Mouse (Mus musculus) embryo, embryonic 9.5 days (tissue): ENCODE results near the gene Nkx6-1.

Source experiments
- DNase-seq: peaks from one replicate; pipeline ENCODE4 v3.0.0-alpha.2; 2017; ENCODE audit errors: extremely low spot score

Gene Nkx6-1

DNA sequence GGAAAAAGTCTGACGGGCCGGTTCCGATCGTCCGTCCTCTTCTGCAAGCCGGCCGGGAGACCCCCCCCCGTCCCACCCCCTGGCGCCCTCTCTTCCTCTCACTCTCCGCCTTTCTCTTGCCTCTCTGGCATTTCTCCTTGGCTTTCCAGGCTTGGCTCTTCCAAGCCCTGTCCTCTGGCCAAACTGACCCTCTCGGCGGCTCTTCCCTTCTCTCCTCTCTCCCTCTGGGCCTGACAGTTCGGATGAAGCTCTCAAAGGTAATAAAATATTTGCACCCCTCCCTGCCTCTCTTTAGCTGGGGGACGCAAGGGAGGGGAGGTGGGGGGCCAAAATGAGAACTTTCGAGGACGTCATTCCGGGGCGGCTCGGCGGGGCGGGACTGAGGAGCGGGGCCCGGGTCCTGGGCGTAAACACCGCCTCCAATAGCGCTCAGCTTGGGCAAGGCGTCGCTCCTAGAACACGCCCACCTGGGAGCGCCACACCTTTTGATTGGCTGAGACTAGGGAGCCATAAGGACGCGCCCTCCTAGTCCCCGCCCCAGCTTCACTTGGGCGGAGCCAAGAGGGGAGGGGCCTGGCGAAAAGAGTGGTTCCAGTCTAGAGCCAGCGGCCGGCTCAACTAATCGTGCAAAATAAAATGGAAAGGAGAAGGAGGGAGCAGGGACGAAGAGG is at the start of gene Nkx6-1:
Gene Nkx6-1, minus strand, starts transcription at position 52 of the 671 bp plus-strand sequence.
- DNase-seq, result peak; percentile 95

DNA sequence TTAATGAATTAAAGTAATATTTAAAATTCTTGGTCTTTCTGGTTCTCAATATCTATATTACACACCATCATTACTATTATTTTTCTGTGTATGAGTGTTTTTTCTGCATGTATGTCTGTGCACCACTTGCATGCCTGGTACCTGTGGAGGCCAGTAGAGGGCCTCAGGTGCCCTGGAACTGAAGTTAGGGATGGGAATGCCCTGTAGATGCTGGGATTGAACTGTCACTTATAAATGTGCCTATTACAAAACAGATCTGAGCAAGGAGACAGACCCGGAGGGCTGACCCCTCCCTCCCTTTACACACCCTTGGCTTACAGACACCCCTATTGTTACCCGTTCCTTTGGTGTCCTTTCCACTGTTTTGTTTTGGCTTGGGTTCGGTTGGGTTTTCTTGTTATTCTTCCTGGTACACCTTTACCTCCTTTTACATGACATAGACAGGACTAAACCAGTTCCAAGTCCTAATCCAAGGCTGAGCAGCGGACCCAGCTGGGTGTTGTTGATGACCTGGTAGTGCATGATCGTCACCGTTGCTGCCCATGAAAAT is 48.3 kb upstream of the Nkx6-1 start:
- DNase-seq, result no peak

DNA sequence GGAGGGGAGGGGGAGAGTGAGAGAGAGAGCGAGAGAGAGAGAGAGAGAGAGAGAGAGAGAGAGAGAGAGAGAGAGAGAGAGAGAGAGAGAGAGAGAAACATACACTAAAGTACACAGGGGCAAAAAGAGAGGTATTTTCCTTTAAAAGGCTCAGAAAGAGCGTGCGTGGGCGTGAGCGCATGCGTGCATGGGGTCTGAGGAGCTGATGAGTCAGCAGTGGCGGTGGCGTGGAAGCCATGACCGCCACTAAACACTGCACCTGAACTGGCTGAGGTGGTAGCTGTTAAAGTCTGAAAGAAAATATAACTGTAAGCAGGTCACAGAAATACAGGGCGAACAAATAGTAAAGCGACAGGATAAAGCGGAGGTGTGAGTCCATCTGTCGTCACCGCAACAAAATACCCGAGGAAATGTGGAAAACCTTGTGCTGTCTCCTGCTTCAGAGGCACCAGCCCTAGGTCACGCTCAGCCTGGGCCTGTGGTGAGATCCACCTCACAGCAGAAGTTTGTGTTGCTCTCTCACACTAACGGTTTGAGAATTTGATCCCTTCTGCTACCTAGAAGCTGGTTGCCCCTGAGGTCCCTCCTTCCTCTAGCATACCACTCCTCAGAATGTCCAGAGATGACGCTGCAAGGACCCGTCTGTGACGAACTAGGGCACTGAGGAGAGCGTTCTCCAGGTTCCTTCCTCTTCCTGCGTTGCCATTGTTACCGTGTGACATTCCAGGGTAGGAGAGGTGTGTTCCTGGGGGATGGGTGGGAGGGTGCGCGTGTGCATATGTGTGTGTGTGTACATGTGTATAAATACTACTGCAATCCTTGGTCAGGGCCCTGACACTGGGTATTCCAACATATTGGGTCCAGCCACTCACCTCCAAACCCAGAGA is 38.8 kb upstream of the Nkx6-1 start:
- no peak for DNase-seq

DNA sequence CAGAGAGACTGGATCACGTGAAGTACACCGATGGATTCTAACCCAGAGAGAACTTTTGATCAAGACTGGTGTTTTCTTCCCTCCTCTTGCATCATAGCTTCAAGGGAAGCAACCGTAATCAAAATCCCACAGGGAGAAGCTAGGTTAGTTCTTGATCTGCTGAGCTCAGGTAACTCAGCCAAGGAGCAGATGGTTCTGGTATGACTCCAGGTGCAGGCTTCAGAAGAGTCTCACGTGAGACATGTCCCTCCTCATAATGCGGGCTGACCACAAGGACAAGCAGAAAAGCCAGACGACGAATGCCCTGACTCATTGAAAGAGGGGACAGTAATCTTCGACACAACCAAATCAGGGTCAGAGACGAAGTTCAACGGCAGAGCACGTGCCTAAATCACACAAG is 37.8 kb upstream of the Nkx6-1 start:
- DNase-seq, result no peak

DNA sequence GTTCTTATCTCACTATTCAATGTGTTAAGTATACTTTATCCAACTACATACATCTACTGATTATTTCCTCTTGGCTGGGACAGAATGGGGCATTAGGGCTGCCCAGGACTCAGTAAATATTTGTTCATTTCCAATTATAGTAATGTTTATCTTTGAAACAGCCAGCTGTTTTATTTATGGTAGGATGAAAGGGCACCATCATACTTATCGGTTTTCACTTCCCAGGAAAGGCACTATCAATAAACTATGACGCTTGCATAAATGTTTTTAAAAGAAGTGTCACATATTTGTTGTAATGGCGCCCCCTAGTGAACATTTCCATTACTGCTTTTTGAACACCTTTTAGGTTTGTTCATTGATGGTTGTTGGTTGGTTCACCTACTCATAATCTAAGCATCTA is 35.8 kb upstream of the Nkx6-1 start:
- DNase-seq, result peak; percentile 37

DNA sequence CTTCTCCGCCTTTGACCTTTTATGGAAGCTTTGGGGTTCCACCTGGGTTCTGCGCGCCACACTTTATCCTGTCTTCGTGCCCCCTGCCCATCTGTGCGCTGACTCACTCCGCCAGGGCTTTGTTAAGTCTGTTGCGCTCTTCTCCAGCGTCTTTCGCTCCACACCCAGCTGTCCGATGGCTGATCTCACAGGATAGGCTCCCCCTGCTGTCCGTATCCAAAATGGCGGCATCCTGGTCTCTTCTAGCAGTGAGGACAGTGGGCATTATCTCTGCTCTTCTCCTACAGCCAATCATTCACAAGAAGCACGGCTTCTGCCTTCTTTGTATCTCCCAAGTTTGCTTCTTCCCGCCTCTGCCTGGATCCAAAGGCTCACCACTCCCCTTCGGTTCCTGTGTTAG is 23.8 kb upstream of the Nkx6-1 start:
- peak; percentile 74 for DNase-seq

DNA sequence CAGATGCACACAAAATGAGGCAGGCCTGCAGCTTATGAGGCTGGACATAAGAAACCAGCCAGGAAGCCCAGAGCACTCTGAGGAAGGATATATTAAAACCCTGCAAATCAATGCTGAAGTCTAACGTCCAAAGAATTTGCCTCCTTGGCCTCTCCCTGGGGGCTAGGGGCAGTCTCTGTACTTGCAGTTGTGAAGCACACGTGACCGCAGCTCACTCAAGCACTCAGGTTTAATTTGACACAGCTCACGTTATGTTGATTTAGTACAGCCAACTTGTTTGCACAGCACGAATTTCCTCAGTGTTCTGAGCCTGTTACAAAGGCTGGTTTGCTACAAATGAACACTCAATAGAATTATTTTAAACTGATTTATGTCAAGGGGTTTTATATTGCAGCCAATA is 18.5 kb upstream of the Nkx6-1 start:
- no peak for DNase-seq

DNA sequence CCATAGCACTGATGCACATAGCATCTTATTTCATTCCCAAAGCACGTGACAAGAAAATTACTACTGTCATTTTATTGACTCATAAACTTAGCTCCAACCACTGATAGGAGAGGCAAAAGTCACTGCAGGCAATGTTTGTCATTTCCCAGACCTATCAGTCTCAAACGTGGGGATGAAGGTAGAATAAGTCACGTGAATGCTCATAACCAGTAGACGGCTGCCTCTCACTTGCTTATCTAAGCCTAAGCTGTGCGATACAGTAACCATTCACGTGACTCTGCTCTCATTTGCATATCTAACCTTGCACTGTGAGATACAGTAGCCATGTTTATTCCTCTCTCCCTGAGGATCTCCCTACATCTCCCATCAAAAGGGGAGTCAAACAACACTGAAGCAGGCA is 15.5 kb upstream of the Nkx6-1 start:
- DNase-seq, result no peak

DNA sequence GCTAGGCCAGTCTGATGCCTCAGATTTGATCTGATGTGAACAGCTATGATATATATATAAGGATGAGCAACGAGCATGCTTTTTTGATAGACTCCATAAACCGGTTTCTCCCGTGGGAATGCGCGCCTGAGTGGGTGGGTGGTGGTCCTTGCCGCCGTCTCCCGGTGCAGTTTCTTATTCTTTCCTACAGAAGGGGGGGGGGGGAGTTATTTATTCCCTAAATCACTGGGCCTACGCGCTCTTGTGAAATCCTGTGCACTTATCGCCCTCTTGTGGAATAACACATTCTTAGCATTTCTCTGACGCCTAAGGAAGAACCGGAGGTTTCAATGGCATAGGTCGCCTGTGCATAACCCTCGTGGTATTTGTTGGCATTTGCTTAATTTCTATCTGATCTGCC is 4.6 kb upstream of the Nkx6-1 start:
- peak; percentile 69 for DNase-seq

DNA sequence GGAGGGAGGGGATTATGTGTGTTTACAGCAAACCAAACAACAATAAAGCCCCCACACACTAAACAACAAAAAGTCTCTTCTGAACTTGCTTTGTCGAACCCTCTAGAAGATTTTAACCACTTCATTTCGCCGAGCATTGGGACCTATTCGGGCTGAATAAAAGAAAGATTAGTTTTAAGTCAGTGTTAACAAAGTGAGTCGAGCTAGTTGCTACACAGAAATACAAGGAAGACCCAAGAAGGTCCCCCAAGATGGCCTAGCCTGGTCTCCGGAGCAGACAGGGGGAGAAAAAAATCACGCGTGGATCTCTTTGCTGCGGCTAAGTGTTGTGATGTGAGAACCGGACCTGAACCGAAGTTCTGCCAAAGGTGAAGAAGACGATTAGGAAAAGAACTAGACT is 3.7 kb upstream of the Nkx6-1 start:
- DNase-seq, result peak; percentile 25

DNA sequence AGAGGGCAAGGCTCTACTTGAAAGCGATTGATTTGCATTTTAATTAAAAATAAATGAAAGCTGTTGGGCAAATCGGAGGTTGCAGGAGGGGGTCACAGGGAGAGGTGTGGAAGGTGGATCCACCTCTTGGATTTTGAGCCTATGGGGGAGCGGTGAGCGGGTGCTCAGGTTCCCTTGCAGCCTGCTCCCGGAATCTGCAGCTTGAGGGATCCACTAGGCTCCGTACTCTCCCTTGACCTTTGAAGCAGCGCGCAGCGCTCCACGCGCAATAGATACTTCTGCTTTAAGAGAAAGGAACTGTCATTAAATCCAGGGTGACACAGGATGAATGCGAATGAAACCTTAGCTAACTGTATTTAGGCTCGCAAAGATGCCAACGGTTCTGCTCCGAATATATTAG is 3.2 kb upstream of the Nkx6-1 start:
- DNase-seq, result peak; percentile 42

DNA sequence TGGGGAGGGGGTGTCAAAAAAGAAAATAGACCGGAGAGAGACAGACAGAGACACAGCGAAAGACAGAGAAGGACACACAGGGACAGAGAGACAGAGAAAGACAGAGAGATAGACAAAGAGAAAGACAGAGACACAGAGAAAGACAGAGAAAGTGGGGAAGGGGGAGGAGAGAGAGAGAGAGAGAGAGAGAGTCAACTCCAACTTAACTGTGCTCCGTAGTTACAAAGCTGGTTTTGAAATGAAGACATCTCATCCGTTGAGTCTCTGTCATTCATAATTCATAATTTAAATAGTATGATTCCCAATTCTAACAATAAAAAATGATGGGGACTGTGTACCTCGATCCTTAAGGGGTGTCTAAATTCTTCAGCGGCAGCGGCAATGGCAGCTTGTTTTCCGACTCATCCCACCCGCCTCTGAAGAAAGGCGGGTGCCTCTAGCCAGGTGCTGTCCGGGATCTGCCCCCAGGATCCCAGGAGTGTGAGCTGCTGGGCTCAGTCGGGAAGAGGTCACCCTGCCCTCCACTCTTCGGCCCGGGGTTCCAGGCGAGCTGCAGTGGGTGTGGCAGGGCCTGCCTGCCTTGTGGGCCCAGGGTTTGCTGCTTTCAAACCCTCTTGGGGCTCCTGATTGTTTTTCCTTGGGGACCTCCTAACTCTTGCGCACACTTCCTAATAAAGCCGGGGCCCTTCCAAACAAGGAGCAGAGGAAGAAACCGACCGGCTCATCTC is 2.6 kb upstream of the Nkx6-1 start:
- peak; percentile 37 for DNase-seq

DNA sequence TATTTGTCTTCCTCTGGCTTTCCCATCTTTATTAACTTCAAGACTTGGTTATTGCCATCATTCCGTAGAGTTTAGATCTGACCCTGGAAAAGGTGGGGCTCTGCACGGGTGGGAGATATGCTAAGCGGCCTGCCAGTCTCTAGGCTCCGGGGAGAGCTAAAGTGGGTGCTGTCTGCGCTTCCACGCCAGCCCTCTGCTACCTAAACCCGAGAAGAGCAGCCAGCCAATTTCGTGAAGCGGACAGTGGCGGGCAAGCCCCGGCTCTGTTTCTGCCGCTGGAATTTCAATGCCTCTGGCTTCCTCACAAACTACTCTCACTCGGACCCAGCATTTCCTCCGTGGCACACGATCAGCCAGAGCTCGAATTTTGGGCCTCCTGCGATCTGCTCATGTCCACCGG is 1.9 kb upstream of the Nkx6-1 start:
- DNase-seq, result peak; percentile 55

DNA sequence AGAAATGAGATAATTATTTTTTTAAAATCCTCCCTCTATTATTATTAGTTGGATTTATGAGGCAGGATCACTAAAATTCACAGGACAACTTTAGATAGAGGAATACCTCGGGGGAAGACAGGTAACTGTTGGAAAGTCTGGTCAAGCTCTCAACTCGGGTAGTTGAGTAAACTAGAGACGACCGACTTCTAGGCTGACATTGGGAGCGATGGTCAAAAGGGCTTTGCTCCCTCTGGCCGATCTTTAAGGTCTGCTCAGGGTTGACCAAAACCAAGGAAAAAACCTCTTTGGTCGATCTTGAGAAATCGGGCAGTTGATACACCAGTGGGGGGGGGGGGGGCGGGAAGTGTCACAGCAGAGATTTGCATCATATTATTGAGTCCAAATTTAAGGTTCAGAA is 1.3 kb upstream of the Nkx6-1 start:
- no peak for DNase-seq

DNA sequence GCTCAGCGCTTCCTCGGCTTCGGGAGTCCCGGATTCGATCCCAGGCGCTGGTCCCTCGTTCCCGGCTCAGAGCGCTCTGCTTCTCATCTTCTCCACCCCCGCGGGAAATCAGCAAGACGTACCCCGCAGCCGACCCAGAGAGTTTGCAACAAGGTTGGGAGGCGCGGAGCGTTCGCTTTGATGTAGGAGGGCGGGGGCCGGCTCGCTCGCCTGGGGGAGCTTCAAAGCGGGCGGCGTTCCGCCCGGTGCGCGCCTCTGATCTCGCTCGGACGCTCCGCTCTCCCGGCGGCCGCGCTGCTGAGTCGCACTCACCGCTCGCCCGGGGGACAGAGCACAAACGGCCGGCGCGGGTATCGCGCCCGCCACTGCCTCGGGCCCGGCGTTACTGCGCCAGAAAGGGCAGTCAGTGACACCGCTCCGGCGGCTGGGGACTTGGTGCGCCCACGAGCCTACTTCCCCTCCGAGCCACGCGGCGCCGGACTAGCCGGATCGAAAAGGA is 324 bp downstream of the Nkx6-1 start:
- DNase-seq, result peak; percentile 63

DNA sequence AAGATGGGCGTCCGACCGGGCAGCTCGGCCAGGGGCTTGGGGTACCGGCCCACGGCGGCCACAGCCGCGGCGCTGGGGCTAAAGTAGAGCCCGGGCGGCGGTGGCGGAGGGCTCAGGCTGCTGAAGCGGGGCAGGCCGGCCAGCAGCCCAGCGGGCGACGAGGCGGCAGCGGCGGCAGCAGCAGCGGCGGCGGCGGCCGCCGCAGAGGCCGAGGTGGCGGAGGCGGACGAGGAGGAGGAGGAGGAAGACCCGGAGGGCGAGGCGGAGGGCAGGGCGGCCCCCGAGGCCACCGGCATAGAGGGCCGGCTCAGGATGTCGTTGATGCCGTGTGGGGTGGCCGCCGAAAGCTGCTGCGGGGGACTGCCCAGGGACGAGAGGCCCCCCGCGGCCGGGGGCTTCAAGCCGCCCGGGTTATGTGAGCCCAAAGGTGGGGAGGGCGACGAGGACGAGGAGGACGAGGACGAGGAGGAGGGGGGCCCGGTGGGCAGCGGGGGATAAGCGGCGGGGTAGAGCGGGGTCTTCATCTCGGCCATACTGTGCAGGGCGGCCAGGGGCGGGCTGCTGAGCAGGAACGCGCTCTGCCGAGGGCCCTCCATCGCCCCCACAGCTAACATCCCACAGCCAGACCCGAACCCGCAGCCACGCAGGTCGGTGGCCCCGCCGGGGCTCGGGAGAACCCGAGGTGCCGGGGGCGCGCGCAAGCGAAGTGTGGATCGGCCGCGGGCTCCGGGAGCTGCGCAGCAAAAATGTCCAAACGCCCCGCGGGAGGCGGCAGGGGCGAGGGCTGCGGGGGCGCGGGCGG is 974 bp downstream of the Nkx6-1 start:
- DNase-seq, result no peak

DNA sequence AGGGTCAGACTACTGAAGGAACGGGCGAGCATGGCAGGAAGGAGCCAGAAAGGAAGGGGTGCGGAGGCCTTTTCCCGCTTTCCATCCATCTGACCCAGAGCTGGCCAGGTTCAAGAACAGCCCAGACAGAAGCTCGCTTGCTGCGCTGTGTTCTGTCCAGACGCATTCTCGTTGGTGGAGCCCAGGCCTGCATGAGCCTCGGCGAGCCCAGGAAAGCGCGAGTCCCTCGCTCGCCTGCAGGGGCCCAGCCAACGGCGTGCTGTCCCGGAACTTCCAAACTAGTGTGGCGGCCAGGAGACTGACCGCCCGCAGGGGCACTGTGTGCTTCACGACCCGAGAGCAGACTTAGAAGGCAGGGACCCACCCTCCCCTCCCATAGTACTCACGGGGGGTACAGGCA is 1.6 kb downstream of the Nkx6-1 start:
- DNase-seq, result peak; percentile 74

DNA sequence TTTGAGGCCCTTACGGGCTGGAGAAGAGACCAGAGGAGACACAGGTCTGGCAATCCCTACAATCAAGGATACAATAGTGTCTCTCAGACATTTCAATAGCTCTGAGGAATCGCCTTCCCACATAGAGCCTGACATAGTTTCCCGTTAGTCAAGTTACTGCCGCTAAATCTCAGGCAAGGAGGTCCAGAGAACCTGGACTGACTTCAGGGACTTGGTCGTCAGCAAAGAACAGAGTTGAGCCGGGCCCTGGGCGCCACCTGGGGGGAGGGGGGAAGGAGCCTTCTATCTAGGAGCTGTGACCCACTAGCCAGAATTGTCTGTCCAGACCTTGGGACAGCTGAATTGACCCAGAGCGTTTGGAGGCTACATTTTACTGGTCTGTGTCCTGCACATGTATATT is 2.3 kb downstream of the Nkx6-1 start:
- no peak for DNase-seq

DNA sequence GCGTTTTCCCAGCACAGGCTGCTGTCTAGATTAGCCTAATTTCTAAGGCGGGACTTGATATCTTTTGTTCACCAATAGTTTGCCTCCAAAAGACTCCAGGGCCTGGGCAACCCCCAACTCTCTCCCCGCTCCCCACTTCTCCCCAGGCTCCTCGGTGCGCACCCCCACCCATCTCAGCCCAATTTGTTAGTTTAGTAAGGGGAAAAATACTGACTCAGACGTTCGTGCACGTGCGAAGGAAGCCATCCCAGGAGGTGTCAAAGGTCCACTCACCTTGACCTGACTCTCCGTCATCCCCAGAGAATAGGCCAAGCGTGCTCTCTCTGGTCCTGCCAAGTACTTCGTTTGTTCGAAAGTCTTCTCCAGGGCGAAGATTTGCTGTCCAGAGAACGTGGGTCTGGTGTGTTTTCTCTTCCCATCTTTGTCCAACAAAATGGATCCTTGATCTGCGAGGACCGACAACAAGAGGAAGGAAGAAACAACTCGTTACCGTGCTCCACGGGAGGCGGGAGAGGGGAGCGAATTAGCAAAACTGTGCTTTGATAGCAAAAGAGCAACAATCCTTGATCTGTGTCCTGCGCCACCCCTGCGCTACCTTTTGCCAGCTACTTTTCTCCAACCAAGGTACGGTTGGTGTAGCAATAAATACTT is 3.1 kb downstream of the Nkx6-1 start:
- DNase-seq, result peak; percentile 48

DNA sequence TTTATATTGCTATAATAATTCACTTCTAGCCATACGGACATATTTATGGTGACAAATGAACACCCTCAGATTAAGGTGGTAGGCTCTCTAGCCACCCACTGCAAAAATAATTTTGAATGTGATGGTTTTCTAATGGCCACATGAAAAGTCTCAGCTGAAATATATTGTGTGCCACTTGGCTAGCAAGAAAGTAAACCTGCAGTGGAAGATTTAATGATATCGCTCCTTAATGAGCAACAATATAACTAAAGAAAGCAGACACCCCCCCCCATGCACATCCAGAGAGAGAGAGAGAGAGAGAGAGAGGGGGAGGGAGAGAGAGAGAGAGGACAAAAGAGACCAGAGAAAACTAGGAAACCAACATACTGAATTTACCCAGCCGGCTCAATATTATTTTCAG is 4.1 kb downstream of the Nkx6-1 start:
- no peak for DNase-seq
